Mouse (Mus musculus): ENCODE data around the gene Smad3. TPM values are rescaled to one million over a fixed set of nuclear protein-coding genes. Genes with fewer than 3 reads are reported as not detected.

Smad3 gene
- total RNA-seq (2012; rRNA removed) = 7.1 and 7.5 TPM in 2 replicates
- polyA plus RNA-seq (2012; ENCODE audit: insufficient read depth in 1 of 2, insufficient read length in 2 of 2, low read depth in 1 of 2, low replicate concordance in 2 of 2, missing spikeins in 1 of 2) = 10 to 100 TPM in 1 of 2 experiments, not detected in 1; 10.2 TPM

- Histone ChIP-seq H3K79me2 (ENCODE audit: control insufficient read depth, insufficient read depth, low read length, poor library complexity) (peaks cover 8% of the 10 kb centered on the region), H3K4me1 (ENCODE audit: control insufficient read depth in 1 of 2, insufficient read depth in 2 of 2, low read length in 2 of 2) (peaks cover 0 to 9% of the 10 kb centered on the region in 2 experiments; a peak in 2 of 4 replicates), H3K9ac (ENCODE audit: control insufficient read depth, low read depth, low read length, poor library complexity, severe bottlenecking) (peak within 1 kb of the TSS; percentile 83), H3K27ac (ENCODE audit: control insufficient read depth, low read depth, low read length) (peak within 1 kb of the TSS; percentile 87), H3K27me3 (ENCODE audit: control insufficient read depth in 1 of 2, insufficient read depth in 2 of 2, low read length in 2 of 2) (no peaks in the 10 kb centered on the region), H3K9me3 (replicated peaks; ENCODE audit: insufficient read depth, low read length) (no peaks in the 10 kb centered on the region), H3K36me3 (ENCODE audit: control insufficient read depth in 1 of 2, insufficient read depth in 2 of 2, low read length in 2 of 2) (peaks cover 0 to 4% of the 10 kb centered on the region in 2 experiments; a peak in 2 of 4 replicates), H3K4me3 (ENCODE audit: control insufficient read depth in 1 of 2, insufficient read depth in 1 of 2, low read depth in 2 of 2, low read length in 2 of 2) (peak within 1 kb of the TSS; percentile 93 to 94)
- DNase-seq (ENCODE audit: low read depth, low spot score) = peak; percentile 95
- TF ChIP-seq GABPA (IDR thresholded peaks at IDR 0.05; ENCODE audit: low read depth, low read length) = no peak
- TF ChIP-seq MAX (IDR thresholded peaks at IDR 0.05; ENCODE audit: low read length) = peak; percentile 59; the same call in 1 of the 2 replicates
- TF ChIP-seq POLR2AphosphoS5 (IDR thresholded peaks at IDR 0.05; ENCODE audit: borderline replicate concordance, low read depth, low read length) = no peak
- TF ChIP-seq ZKSCAN1 (IDR thresholded peaks at IDR 0.05; ENCODE audit: low read depth, low read length) = no peak
- no peak for TF ChIP-seq MEF2A (IDR thresholded peaks at IDR 0.05; ENCODE audit: extremely low read depth, insufficient replicate concordance, low read depth, low read length, poor library complexity, severe bottlenecking)
- TF ChIP-seq CHD1 (IDR thresholded peaks at IDR 0.05; ENCODE audit: low read depth, low read length) = no peak
- TF ChIP-seq SMC3 (IDR thresholded peaks at IDR 0.05; ENCODE audit: low read depth, low read length) = no peak
- TF ChIP-seq RCOR1 (IDR thresholded peaks at IDR 0.05; ENCODE audit: low read depth, low read length) = no peak
- no peak for TF ChIP-seq MYB (IDR thresholded peaks at IDR 0.05; ENCODE audit: low read depth, low read length)
- no peak for TF ChIP-seq ETS1 (IDR thresholded peaks at IDR 0.05; ENCODE audit: low read depth, low read length)
- peak; percentile 96 for TF ChIP-seq MXI1 (IDR thresholded peaks at IDR 0.05; ENCODE audit: low read depth, low read length)
- no peak for TF ChIP-seq USF2 (IDR thresholded peaks at IDR 0.05; ENCODE audit: borderline replicate concordance in 1 of 2, insufficient read depth in 1 of 2, low read depth in 1 of 2, low read length in 2 of 2)
- no peak for TF ChIP-seq EP300 (IDR thresholded peaks at IDR 0.05; ENCODE audit: low read depth in 1 of 2, low read length in 2 of 2)
- TF ChIP-seq MAFK (IDR thresholded peaks at IDR 0.05; ENCODE audit: borderline replicate concordance, low read depth, low read length) = no peak
- peak; percentile 61 to 90; a peak in 3 of 4 replicates for TF ChIP-seq POLR2A (IDR thresholded peaks at IDR 0.05; ENCODE audit: control insufficient read depth in 1 of 2, insufficient read depth in 1 of 2, low read depth in 1 of 2, low read length in 2 of 2, poor library complexity in 1 of 2)
- no peak; the same call in 1 of the 2 replicates for TF ChIP-seq ZMIZ1 (IDR thresholded peaks at IDR 0.05; ENCODE audit: low read depth, low read length)
- TF ChIP-seq SIN3A (IDR thresholded peaks at IDR 0.05; ENCODE audit: low read length) = peak; percentile 87
- no peak for TF ChIP-seq TCF12 (IDR thresholded peaks at IDR 0.05; ENCODE audit: low read depth, low read length)
- peak; percentile 84 for TF ChIP-seq USF1 (IDR thresholded peaks at IDR 0.05; ENCODE audit: low read depth, low read length)
- no peak for TF ChIP-seq E2F4 (IDR thresholded peaks at IDR 0.05; ENCODE audit: borderline replicate concordance, low read depth, low read length)
- TF ChIP-seq UBTF (IDR thresholded peaks at IDR 0.05; ENCODE audit: borderline replicate concordance, insufficient read depth, low read depth, low read length) = peak; percentile 93
- no peak for TF ChIP-seq CHD2 (IDR thresholded peaks at IDR 0.05; ENCODE audit: low read length)
- no peak for TF ChIP-seq POLR2AphosphoS2 (IDR thresholded peaks at IDR 0.05; ENCODE audit: low read length)
- TF ChIP-seq KAT2A (conservative IDR thresholded peaks at IDR 0.05; ENCODE audit: low read depth, low read length) = no peak
- TF ChIP-seq NELFE (IDR thresholded peaks at IDR 0.05; ENCODE audit: low read depth, low read length) = peak; percentile 68
- no peak for TF ChIP-seq HCFC1 (IDR thresholded peaks at IDR 0.05; ENCODE audit: low read depth, low read length)
- TF ChIP-seq BHLHE40 (IDR thresholded peaks at IDR 0.05; ENCODE audit: borderline replicate concordance, low read depth, low read length) = no peak
- no peak for TF ChIP-seq ZNF384 (IDR thresholded peaks at IDR 0.05; ENCODE audit: low read depth, low read length)
- TF ChIP-seq CTCF (IDR thresholded peaks at IDR 0.05 in 2 of 3, conservative IDR thresholded peaks at IDR 0.05 in 1 of 3; ENCODE audit: control insufficient read depth in 1 of 3, insufficient read depth in 1 of 3, low read depth in 2 of 3, low read length in 3 of 3, poor library complexity in 1 of 3, severe bottlenecking in 1 of 3) = no peak
- TF ChIP-seq TAL1 (IDR thresholded peaks at IDR 0.05; ENCODE audit: low read length) = no peak
- no peak for TF ChIP-seq RAD21 (IDR thresholded peaks at IDR 0.05; ENCODE audit: low read depth, low read length)
- no peak for TF ChIP-seq ELF1 (IDR thresholded peaks at IDR 0.05; ENCODE audit: low read depth, low read length)
- TF ChIP-seq JUND (IDR thresholded peaks at IDR 0.05; ENCODE audit: low read depth, low read length) = no peak
- peak; percentile 59 for TF ChIP-seq NRF1 (IDR thresholded peaks at IDR 0.05; ENCODE audit: insufficient read depth, low read depth, low read length, poor library complexity, severe bottlenecking)
- TF ChIP-seq TBP (IDR thresholded peaks at IDR 0.05; ENCODE audit: low read depth, low read length) = peak; percentile 49; the same call in 1 of the 2 replicates
- no peak for TF ChIP-seq ZC3H11A (IDR thresholded peaks at IDR 0.05; ENCODE audit: low read depth, low read length)
Measured at GRCm38 (mm10) chr9:63757865-63758440, at the start of gene Smad3. TSS of gene Smad3 (minus strand) at chr9:63757994.
